Mouse (Mus musculus) layer of hippocampus, adult 8-10 months (tissue): ENCODE results near the gene Napepld. TPM values are rescaled to one million over a fixed set of nuclear protein-coding genes. Genes with fewer than 3 reads are reported as not detected.
A peak's percentile ranks its signal among the peaks of the same experiment; 100 is the strongest.
"Not testable (repeated sequence)": the region's sequence is repeated elsewhere in the genome, so short reads cannot be mapped to it uniquely, and the experiment has no call there.

Experiments used
- DNase-seq, 2 experiments: peaks; one replicate each; pipeline ENCODE4 v3.0.0; 2022; ENCODE audit warnings: low spot score in 2 of 2
- total RNA-seq, 4 experiments: library from RNA; stranded (reverse); gene quantifications; 2 replicates each; pipeline ENCODE4 v1.2.4; 2022

Napepld gene
- 10 to 100 TPM; 21.7 to 28.2 (median 23.9) TPM for total RNA-seq

- DNase-seq: peak; percentile 96 to 98
These were observed at the start of gene Napepld for GRCm38 (mm10) chr5:21701351-21702008. TSS of gene Napepld (minus strand) at chr5:21701396.

- DNase-seq: no peak
These were observed 44.8 kb upstream of the Napepld start for GRCm38 (mm10) chr5:21745966-21746365.

GRCm38 (mm10) chr5:21744651-21745050 lies 43.5 kb upstream of the Napepld start:
- no peak for DNase-seq

- no peak for DNase-seq
These were observed 42.4 kb upstream of the Napepld start for GRCm38 (mm10) chr5:21743606-21744005.

GRCm38 (mm10) chr5:21739881-21740280 lies 38.7 kb upstream of the Napepld start:
- no peak for DNase-seq

GRCm38 (mm10) chr5:21739120-21739519 lies 37.9 kb upstream of the Napepld start:
- DNase-seq: no peak

- no peak for DNase-seq
These were observed 36.4 kb upstream of the Napepld start for GRCm38 (mm10) chr5:21737620-21738019.

- peak; percentile 85 to 93 for DNase-seq
These were observed 35.9 kb upstream of the Napepld start, which contains the start of gene Pmpcb for GRCm38 (mm10) chr5:21736956-21737585. TSS of gene Pmpcb (plus strand) at chr5:21737141.

- DNase-seq: no peak
These were observed 34.9 kb upstream of the Napepld start for GRCm38 (mm10) chr5:21736046-21736445.

GRCm38 (mm10) chr5:21735584-21735983 lies 34.4 kb upstream of the Napepld start:
- peak; percentile 38 to 67 for DNase-seq

GRCm38 (mm10) chr5:21735100-21735499 lies 33.9 kb upstream of the Napepld start:
- no peak for DNase-seq

- DNase-seq: peak; percentile 85 to 88
These were observed 31.7 kb upstream of the Napepld start for GRCm38 (mm10) chr5:21732930-21733329.

- DNase-seq: no peak
These were observed 31.1 kb upstream of the Napepld start for GRCm38 (mm10) chr5:21732177-21732911.

GRCm38 (mm10) chr5:21729107-21729506 lies 27.9 kb upstream of the Napepld start:
- DNase-seq: no peak

- no peak for DNase-seq
These were observed 23.7 kb upstream of the Napepld start for GRCm38 (mm10) chr5:21724872-21725271.

- no peak for DNase-seq
These were observed 23.2 kb upstream of the Napepld start for GRCm38 (mm10) chr5:21724427-21724826.

GRCm38 (mm10) chr5:21719209-21719608 lies 18.0 kb upstream of the Napepld start:
- no peak for DNase-seq

- no peak for DNase-seq
These were observed 17.4 kb upstream of the Napepld start for GRCm38 (mm10) chr5:21718546-21718945.

- DNase-seq: no peak
These were observed 16.0 kb upstream of the Napepld start for GRCm38 (mm10) chr5:21717165-21717715.

- DNase-seq: no peak
These were observed 13.3 kb upstream of the Napepld start for GRCm38 (mm10) chr5:21714447-21714846.

GRCm38 (mm10) chr5:21712127-21712715 lies 11.0 kb upstream of the Napepld start:
- DNase-seq: no peak

GRCm38 (mm10) chr5:21708011-21708410 lies 6.8 kb upstream of the Napepld start:
- not testable (repeated sequence) for DNase-seq
